Mouse (Mus musculus) lung, postnatal 0 days (tissue): ENCODE results near the gene Cntn5.

ENCODE experiments used
- CTCF ChIP-seq: IDR thresholded peaks from 2 replicates; pipeline ENCODE4 v1.5.1; 2016; ENCODE audit warnings: antibody characterized with exemption, mild to moderate bottlenecking
- EP300 ChIP-seq: IDR thresholded peaks from 2 replicates; pipeline ENCODE4 v1.6.1; 2016; ENCODE audit warnings: antibody characterized with exemption, mild to moderate bottlenecking, control low read depth

GRCm38 (mm10) chr9:10724191-10724590 lies 180.4 kb downstream of the Cntn5 start:
- no peak for TF ChIP-seq CTCF
- TF ChIP-seq EP300: no peak
